Mouse (Mus musculus) stomach, embryonic 14.5 days (tissue): ENCODE measurements around the gene Gm281. TPM values are rescaled to one million over a fixed set of nuclear protein-coding genes. Genes with fewer than 3 reads are reported as not detected.
A peak's percentile ranks its signal among the peaks of the same experiment; 100 is the strongest.
"Not testable (repeated sequence)": the region's sequence is repeated elsewhere in the genome, so short reads cannot be mapped to it uniquely, and the experiment has no call there.

ENCODE experiments used
- ATAC-seq: fragments of 200-750 bp; cut with Nextera tagmentation; 2 replicates; pipeline ENCODE4 v1.8.0; 2017; ENCODE audit warnings: low read depth, moderate TSS enrichment; ENCODE audit not compliant: insufficient number of reproducible peaks, insufficient read depth, low FRiP score
- H3K27ac ChIP-seq: fragments of 300-500 bp; sonication (generic); 2 replicates; pipeline ENCODE4 v1.5.1; 2014; ENCODE audit warnings: mild to moderate bottlenecking, low read length, moderate library complexity, mixed read lengths
- H3K27me3 ChIP-seq: fragments of 300-500 bp; sonication (generic); 2 replicates; pipeline ENCODE4 v1.6.1; 2014; ENCODE audit warnings: low read length, control low read depth, mixed read lengths; ENCODE audit not compliant: control insufficient read depth, insufficient read depth
- H3K36me3 ChIP-seq: fragments of 300-500 bp; sonication (generic); 2 replicates; pipeline ENCODE4 v1.6.1; 2014; ENCODE audit warnings: mild to moderate bottlenecking, control low read depth, low read length, moderate library complexity, mixed read lengths; ENCODE audit not compliant: control insufficient read depth, insufficient read depth
- H3K4me1 ChIP-seq: fragments of 300-500 bp; sonication (generic); 2 replicates; pipeline ENCODE4 v1.6.1; 2014; ENCODE audit warnings: low read length, control low read depth, mixed read lengths; ENCODE audit not compliant: control insufficient read depth, insufficient read depth
- H3K4me2 ChIP-seq: fragments of 300-500 bp; sonication (generic); replicated peaks from 2 replicates; pipeline ENCODE4 v1.6.1; 2014; ENCODE audit warnings: low read depth, low read length, control low read depth
- H3K4me3 ChIP-seq: fragments of 300-500 bp; sonication (generic); 2 replicates; pipeline ENCODE4 v1.5.1; 2014; ENCODE audit warnings: low read depth, low read length, control low read depth
- H3K9ac ChIP-seq: fragments of 300-500 bp; sonication (generic); replicated peaks from 2 replicates; pipeline ENCODE4 v1.6.1; 2014; ENCODE audit warnings: low read depth, mild to moderate bottlenecking, control low read depth, low read length, moderate library complexity, mixed read lengths
- H3K9me3 ChIP-seq: fragments of 300-500 bp; sonication (generic); 2 replicates; pipeline ENCODE4 v1.6.1; 2016; ENCODE audit warnings: low read depth, low read length, control low read depth; ENCODE audit not compliant: control insufficient read depth
- WGBS: fragments of 180-500 bp; shearing (Covaris S2); extraction: QIAGEN DNeasy Blood & Tissue Kit; methylation state at CpG from one replicate; pipeline ENCODE4 v1.1.7; 2014; 5-methylcytosine and 5-hydroxymethylcytosine counted together
- polyA plus RNA-seq: library from polyadenylated mRNA; unstranded; fragments of >200 nt; fragmentation: Nextera tagmentation; extraction: Ambion mirVana; gene quantifications from 2 replicates; pipeline ENCODE4 v1.2.1, GENCODE M21; 2014

Gm281 gene
- polyA plus RNA-seq, result 0.08 TPM in 1 of 2 replicates, not detected in the other

DNA sequence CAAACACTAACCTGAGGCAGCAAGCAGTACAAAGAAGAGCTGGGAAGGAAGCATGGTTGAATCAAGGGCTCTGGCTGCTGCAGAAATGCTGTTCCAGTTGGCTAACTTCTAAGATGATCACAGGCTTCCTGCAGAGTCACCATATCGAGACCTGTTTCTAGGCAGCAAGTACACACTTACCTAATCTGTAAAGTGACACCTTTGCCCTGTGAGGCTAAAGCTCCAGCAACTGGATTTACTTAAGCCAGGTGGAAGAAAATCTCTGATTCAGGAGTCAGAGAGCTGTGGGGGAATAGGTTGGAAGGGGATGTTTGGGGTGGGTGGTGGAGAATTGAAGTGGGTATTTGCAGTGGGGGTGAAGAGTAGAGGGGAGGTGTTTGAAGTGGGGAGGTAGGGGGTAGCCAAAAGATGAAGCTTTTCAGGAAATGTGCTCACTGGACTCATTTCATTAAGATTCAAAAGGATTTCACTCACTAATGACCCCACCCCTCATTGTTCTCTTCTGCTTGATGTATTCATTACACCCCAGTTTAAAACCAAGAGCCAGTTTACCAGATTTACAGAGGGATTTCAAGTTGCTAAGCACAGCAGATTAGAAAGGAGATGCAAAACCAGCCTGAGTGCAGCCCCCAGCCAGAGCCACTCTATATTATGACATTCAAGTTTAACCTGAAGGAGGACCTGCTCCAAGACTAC is at the start of gene Gm281:
TSS of gene Gm281 (minus strand) at position 92 of the 696 bp plus-strand sequence.
- Histone ChIP-seq H3K27me3 (no peaks in the 10 kb centered on the region), H3K36me3 (no peaks in the 10 kb centered on the region), H3K4me2 (no peak within 1 kb of the TSS), H3K9me3 (no peaks in the 10 kb centered on the region), H3K27ac (no peak within 1 kb of the TSS), H3K4me3 (no peak within 1 kb of the TSS), H3K9ac (no peak within 1 kb of the TSS), H3K4me1 (no peaks in the 10 kb centered on the region)
- WGBS, result 45% methylated on average over 1 of the region's 1 CpGs
- no peak for ATAC-seq

- peaks cover 9% of the 10 kb centered on the region for H3K4me1 ChIP-seq
- no peak overlapping the region for H3K4me3 ChIP-seq
- H3K9me3 ChIP-seq, result no peaks in the 10 kb centered on the region
- WGBS, result 59% methylated on average over 1 of the region's 1 CpGs
- no peak for ATAC-seq
- H3K27ac ChIP-seq, result no peak overlapping the region
- no peak overlapping the region for H3K9ac ChIP-seq
- no peak overlapping the region for H3K4me2 ChIP-seq
- H3K36me3 ChIP-seq, result no peaks in the 10 kb centered on the region
- H3K27me3 ChIP-seq, result no peaks in the 10 kb centered on the region
Observed at GRCm38 (mm10) chr14:13963527-13963926, 49.2 kb upstream of the Gm281 start.

DNA sequence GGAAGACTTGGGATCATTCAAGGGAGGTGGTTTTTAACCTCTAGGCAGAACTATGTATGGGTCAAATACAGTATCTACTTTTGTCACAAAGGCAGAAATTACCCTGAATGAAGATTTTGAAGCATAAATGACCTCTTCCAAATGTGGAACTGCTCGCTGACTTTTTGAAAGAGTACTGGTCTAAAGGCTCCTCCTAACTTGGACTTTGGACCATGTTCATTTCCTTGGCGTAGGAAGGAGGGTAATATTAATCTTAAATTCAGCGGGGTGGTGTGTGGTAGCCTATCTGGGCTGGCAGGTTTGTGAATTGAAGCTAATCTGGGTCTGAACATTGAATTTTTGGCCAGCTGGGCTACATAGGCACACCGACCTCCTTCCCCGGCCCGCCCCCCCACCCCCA is 48.2 kb upstream of the Gm281 start:
- Histone ChIP-seq H3K36me3 (no peaks in the 10 kb centered on the region), H3K9me3 (no peaks in the 10 kb centered on the region), H3K4me2 (no peak overlapping the region), H3K9ac (no peak overlapping the region), H3K4me3 (no peak overlapping the region), H3K27me3 (no peaks in the 10 kb centered on the region), H3K4me1 (peaks cover 9% of the 10 kb centered on the region), H3K27ac (no peak overlapping the region)
- 78% methylated on average over 6 of the region's 6 CpGs for WGBS
- ATAC-seq, result no peak

DNA sequence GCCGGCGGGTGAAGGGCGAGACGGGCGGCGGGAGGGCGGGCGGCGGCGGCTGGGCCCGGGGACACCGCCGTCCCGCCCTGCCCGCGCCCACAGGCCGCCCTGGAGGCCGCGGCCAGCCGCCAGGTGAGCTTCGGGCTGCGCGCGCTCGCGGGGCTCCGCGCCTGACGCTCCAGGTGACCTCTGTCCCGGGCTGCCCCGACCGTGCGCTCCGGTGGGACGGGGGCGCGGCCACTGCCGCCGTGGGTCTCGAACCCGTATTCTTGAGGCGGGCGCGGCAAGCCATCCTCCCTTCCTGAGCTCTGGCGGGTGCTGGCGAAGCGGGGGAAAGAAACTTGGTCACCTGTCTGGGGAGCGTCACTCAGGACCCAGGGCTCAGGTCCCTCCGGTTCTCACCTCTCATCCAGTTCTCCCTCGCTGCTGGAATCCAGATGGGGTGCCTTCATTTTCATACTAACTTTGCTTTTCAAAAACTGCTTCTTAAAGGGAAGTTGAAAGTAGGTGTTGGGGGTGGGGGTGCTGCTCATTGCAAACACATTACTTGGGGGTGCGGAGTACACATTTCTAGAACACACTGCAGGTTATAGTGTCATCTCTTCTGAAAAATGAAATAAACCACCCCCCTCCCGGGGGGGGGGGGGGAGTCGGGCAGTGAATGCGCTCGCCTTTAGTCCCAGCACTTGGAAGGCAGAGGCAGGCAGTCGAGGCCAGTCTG is 47.3 kb upstream of the Gm281 start, which contains the start of the genes Atxn7 and Thoc7:
TSS of gene Atxn7 (plus strand) at position 40 of the 712 bp plus-strand sequence.
TSS of gene Thoc7 (minus strand) at position 452 of the 712 bp plus-strand sequence.
- peak within 1 kb of the TSS; percentile 99 for H3K9ac ChIP-seq
- H3K36me3 ChIP-seq, result no peaks in the 10 kb centered on the region
- H3K4me3 ChIP-seq, result peak within 1 kb of the TSS; percentile 76
- peaks cover 9% of the 10 kb centered on the region for H3K4me1 ChIP-seq
- peak; percentile 70 for ATAC-seq
- no peaks in the 10 kb centered on the region for H3K27me3 ChIP-seq
- peak within 1 kb of the TSS; percentile 59 for H3K4me2 ChIP-seq
- H3K9me3 ChIP-seq, result no peaks in the 10 kb centered on the region
- H3K27ac ChIP-seq, result peak within 1 kb of the TSS; percentile 93
- WGBS, result 3% methylated on average over 47 of the region's 56 CpGs

GRCm38 (mm10) chr14:13960482-13961325 is 46.4 kb upstream of the Gm281 start:
- Histone ChIP-seq H3K4me2 (peak overlapping the region; percentile 59), H3K9ac (peak overlapping the region; percentile 99), H3K36me3 (peaks cover 5% of the 10 kb centered on the region), H3K27ac (peak overlapping the region; percentile 93), H3K9me3 (no peaks in the 10 kb centered on the region), H3K4me3 (peak overlapping the region; percentile 76), H3K4me1 (peaks cover 9% of the 10 kb centered on the region), H3K27me3 (no peaks in the 10 kb centered on the region)
- ATAC-seq, result peak; percentile 81
- under 1% methylated on average over 70 of the region's 75 CpGs for WGBS

GRCm38 (mm10) chr14:13960079-13960478 is 45.8 kb upstream of the Gm281 start:
- peak overlapping the region; percentile 59 for H3K4me2 ChIP-seq
- no peaks in the 10 kb centered on the region for H3K9me3 ChIP-seq
- no peaks in the 10 kb centered on the region for H3K27me3 ChIP-seq
- peak overlapping the region; percentile 99 for H3K9ac ChIP-seq
- under 1% methylated on average over 9 of the region's 9 CpGs for WGBS
- ATAC-seq, result no peak
- peaks cover 6% of the 10 kb centered on the region for H3K4me1 ChIP-seq
- peak overlapping the region; percentile 76 for H3K4me3 ChIP-seq
- H3K27ac ChIP-seq, result peak overlapping the region; percentile 93; the same call in 1 of the 2 replicates
- peaks cover 5% of the 10 kb centered on the region for H3K36me3 ChIP-seq

GRCm38 (mm10) chr14:13952151-13952550 is 37.9 kb upstream of the Gm281 start:
- H3K9me3 ChIP-seq, H3K27me3 ChIP-seq, H3K4me3 ChIP-seq, H3K4me2 ChIP-seq, H3K4me1 ChIP-seq, ATAC-seq, H3K9ac ChIP-seq, H3K27ac ChIP-seq: not testable (repeated sequence)
- WGBS, result 95% methylated on average over 3 of the region's 3 CpGs
- H3K36me3 ChIP-seq, result peaks cover 44% of the 10 kb centered on the region

DNA sequence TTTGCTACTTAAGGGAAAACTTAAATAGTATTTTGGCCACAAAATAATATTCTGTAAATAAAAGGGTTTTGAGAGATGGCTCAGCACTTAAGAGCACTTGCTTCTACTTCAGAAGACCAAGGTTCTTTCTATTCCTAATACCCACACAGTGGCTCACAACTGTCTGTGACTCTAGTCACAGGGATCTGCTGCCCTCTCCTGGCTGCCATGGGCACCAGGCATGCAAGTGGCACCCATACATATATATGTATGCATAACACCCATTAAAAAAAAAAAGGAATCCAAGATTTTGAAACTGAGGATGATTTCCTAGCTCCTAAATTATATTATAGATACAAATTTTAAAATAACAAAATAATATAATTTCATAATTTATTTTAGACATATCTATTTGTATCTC is 36.1 kb upstream of the Gm281 start:
- no peak for ATAC-seq
- H3K36me3 ChIP-seq, result peaks cover 43% of the 10 kb centered on the region

More for the DNA sequence above, 36.1 kb upstream of the Gm281 start:
- Histone ChIP-seq H3K9me3 (no peaks in the 10 kb centered on the region), H3K4me1 (no peaks in the 10 kb centered on the region), H3K9ac (no peak overlapping the region), H3K4me2 (no peak overlapping the region), H3K27ac (no peak overlapping the region), H3K4me3 (no peak overlapping the region), H3K27me3 (no peaks in the 10 kb centered on the region)
